Mouse (Mus musculus) heart, postnatal 0 days (tissue): ENCODE results near the gene Gm7030.
"Not testable (repeated sequence)": the region's sequence is repeated elsewhere in the genome, so short reads cannot be mapped to it uniquely, and the experiment has no call there.

Experiments
- CTCF ChIP-seq: IDR thresholded peaks from 2 replicates; pipeline ENCODE4 v1.5.1; 2016; ENCODE audit warnings: antibody characterized with exemption, control low read depth, low read depth
- EP300 ChIP-seq: IDR thresholded peaks from 2 replicates; pipeline ENCODE4 v1.6.1; 2016; ENCODE audit warnings: antibody characterized with exemption, low read depth

DNA sequence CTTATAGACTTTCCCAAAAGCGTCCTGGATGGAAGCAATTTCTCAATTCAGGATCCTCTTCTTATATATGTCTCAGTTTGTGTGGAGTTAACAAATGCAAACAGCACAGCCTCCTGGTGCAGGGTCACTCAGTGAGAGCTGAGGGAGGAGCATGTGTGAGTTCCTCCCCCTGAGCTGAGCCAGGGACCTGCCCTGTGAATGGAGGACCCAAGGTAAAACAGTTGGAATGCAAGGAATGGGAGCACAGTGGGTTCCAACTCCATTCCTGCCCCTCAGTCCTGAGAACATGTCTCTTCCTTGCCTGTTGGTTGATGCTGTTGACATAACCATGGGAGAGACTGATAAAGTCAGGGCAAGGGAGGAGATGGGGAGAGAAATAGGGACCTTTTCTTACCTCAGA lies 39.9 kb upstream of the Gm7030 start:
- not testable (repeated sequence) for TF ChIP-seq CTCF, EP300
